Mouse (Mus musculus): ENCODE measurements around the gene Rpl36-ps4.
"Not testable (repeated sequence)": the region's sequence is repeated elsewhere in the genome, so short reads cannot be mapped to it uniquely, and the experiment has no call there.

Gene Rpl36-ps4

DNA sequence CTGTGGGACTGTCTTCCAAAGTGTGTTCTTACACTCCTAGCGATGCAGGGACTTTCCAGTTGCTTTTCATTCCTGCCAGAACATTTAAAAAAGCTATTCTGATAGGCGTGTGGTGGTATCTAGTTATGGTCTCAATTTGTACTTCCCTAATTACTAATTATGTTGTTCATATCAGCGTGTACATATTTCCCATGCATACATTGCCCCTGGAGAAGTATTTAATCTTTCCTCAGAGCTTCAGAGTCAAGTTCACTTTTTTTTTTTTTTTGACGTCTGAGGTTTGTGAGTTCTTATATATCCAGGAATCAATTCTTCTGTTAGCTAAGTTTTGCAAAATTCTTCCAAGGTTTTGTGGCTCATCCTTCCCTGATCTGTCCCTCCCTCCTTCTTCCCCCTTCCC, 15.4 kb downstream of the Rpl36-ps4 start:
- DNase-seq (ENCODE audit: low read depth, low spot score): no peak

DNA sequence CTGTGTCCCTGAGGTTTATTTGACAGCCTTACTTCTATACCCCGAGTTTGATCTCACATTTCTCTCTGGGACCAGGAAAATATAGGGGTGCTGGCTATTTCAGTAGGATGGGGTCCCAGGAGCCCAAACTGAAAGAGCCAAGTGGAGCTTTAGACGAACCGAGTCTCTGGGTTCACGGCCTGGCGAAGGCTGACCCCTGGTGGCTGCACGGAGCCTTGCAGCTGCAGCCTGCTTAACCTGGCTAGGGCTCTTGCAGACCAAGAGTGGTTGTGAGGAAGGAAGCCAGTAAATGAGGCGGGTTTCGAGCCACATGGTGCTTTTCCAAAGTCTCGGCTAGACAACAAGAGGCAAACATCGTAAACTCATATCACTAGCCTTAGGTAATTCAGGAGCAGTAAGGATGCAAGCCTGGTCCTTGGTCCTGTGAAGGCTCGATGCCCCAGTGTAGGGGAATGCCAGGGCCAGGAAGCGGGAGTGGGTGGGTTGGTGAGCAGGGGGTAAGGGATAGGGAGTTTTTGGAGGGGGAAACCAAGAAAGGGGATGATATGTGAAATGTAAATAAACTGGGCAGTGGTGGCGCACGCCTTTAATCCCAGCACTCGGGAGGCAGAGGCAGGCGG, 28.3 kb downstream of the Rpl36-ps4 start:
- DNase-seq (ENCODE audit: low read depth, low spot score): peak; percentile 84

DNA sequence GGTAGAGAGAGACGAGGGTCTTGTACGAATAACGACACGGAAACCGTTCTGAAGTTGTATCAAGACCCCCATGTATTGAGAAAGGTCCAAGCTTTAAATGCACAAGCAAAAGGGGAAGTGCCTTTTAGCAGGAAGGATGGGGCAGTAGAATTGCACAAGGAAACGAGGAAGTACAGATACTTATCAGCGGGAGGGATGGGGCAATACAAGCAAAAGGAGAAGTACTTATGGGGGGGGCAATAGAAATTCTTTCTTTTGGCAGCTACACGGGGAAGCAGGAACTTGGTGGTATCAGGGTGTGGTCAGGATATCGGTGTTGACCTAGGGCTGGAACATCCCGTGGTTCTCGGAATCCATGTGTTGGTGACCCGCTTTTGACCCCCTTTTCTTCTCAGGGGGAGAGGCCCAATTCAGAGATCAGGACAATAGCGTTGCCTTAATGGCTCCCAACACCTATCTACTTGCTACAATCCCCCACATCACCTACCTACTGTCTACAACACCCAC, 33.9 kb downstream of the Rpl36-ps4 start:
- not testable (repeated sequence) for DNase-seq (ENCODE audit: low read depth, low spot score)

DNA sequence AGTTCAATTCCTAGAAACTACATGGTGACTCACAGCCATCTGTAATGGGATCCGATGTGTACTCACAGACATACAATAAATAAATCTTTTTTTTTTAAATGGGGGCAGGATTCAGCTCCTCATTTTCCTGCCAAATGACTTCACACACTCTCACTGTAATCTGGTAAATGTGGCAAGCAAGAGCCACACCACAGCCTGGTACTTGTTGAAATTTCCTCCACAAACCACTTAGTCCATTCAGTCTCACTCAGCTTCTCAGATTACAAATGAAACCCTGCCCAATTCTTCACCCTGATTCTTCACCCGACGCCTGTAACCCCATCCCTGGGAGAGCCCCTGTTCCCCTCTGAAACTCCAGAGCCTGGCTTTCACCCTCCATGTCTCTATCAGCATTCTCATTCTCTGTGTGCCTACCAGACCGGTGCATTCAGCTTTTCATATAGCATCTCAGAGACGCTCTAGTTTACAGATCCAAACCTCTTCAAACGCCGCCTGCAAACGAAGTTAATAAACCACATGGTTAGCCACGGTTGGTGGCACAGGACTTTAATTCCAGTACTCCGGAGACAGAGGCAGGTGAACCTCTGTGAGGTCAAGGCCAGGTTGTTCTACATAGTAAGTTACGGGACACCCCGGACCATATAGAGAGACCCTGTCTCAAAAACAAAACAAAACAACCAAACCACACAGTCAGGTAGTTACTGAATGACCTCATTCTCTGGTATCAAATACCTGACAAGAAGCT, 36.5 kb downstream of the Rpl36-ps4 start:
- DNase-seq (ENCODE audit: low read depth, low spot score): no peak

DNA sequence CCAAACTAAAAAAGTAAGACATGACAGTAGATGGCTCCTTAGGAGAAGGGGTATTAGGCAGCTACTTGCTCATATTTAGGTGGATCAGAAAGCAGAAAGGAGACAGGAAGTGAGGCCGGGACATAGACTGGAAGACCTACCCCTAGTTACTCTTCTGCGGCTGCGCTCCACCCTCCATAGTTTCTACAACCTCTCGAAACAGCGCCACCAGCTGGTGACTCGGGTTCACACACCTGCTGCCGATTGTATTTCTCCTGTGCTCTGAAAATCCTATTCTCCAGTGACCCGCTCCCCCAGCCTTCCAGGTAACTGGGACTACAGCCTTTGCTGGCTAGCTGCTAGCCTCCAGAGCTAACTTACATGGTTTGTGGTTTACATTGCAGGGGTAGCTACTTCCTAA, 37.5 kb downstream of the Rpl36-ps4 start:
- peak; percentile 89 for DNase-seq (ENCODE audit: low read depth, low spot score)

DNA sequence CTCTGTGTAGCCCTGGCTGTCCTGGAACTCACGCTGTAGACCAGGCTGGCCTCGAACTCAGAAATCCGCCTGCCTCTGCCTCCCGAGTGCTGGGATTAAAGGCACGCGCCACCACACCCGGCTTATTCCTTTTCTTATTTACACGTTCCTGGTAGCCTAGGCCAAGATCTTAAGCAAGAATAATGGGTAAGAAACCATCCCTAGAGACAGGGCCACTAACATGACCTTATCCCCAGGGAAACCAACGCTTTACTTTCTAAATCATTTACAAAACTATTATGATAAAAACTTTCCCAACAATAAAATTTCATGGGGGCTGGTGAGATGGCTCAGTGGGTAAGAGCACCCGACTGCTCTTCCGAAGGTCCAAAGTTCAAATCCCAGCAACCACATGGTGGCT, 38.6 kb downstream of the Rpl36-ps4 start:
- not testable (repeated sequence) for DNase-seq (ENCODE audit: low read depth, low spot score)

DNA sequence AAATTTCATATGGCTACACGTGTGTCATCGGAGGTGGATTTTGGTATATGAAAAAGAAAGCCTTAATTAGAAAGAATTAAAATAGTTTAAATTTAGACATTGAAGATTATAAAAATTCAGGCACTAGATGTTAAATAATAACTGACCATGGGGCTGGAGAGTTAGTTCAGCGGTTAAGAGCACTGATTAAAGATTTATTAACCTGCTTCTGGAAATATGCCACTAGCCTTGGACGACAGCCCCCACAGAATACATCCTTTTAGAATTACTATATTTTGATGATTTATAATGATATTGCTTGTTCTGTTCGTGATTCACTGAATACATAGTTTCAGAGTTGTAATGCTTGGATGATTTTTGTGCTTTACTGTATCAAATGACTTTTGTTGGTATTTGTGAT, 39.2 kb downstream of the Rpl36-ps4 start:
- not testable (repeated sequence) for DNase-seq (ENCODE audit: low read depth, low spot score)

DNA sequence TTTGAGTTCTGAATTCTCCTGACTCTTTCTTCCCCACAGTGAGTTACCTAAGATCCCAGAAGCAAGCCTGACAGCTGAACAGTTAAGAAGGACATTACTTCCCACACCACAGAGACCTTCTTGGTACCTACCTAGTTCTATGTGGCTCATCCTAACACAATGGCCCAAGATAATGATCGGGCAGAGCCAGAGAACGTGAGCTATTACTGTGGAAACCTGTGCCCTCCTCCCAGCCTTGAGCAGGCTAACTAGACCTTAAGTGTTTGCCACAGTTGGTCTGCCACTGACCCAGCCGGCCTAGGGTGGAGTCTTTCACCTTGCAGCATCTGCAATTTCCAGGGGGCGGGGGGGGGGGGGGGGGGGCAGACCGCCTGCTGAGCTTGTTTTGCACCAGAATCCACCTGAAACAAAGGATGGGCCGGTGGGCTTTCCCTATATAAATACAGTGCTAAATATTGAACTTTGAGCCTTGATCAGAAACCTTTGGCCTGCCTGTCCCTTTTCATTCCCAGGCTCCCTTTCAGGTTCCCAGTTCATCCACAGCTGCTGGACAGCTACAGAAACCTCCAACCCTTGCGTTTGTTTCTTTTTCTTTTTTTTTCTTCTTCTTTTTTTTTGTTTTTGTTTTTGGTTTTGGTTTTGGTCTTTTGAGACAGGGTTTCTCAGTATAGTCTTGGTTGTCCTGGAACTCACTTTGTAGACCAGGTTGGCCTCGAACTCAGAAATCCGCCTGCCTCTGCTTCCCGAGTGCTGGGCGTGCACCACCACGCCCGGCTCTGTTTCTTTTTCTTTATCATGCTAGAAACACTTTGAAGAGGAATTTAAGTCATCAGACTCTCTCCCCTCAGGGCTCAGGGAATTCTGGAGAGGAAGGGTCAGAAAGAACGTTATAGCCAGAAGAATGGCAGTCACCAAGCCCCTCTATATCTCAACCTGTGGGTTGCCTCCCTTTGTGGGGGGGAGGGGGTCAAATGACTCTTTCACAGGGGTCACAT, 42.6 kb downstream of the Rpl36-ps4 start:
- peak; percentile 81 for DNase-seq (ENCODE audit: low read depth, low spot score)

DNA sequence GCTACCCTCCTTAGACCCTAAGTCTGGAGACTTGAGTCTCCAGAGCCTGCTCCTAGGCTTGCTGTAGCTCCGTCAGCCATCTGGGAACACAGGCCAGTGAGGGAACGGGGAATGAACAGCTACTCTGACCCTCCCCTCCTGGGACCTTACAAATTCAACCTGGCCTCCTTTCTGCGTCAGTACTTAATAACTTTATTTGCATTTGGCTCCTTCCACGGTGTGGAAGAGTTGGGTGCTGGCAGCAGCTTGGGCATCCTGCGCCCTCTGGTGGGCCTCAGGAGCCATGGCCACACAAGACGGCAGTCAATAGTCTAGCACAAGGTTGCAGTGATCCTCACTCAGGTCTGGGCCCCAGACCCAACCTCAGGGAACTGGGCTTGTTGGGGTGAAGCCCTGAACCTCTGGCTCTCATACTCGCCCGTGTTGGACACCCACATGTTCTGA, 47.7 kb downstream of the Rpl36-ps4 start:
- peak; percentile 62 for DNase-seq (ENCODE audit: low read depth, low spot score)
